Comparison of ENCODE assay signal across 8 mouse cellular contexts in the genomic region with DNA sequence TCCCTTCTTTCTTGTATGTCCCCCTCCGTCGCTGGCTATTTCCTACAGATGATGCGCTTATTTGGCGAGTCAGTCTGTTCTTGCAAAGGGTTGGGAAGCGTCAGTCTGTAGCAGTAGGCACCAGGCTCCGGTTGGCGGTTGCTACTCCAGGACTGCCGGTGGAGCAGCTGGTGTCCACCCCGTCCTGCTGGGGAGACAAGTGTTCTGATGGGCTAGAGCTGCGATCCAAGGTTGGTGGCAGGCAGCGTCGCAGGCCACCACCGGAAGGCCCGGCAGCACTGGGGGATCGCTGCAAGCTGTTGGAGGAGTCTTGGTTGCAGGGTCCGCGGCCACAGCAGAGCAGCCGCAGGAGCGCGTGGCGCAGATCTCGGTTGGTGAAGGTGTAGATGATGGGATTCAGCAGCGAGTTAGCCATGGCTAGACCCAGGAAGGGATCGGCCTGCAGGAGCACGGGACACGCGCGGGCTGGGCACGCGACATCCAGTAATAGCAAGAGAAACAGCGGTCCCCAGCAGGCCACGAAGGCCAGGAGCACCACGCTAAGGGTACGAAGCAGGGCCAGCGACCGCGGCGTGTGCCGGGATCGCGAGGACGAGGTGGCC. TPM values are rescaled to one million over a fixed set of nuclear protein-coding genes. Genes with fewer than 3 reads are reported as not detected.
DNase-seq lines count a peak whose midpoint lies in the region; ATAC-seq and TF ChIP-seq lines count a peak whose summit lies in the region.

No protein-coding gene starts in this region.

- peak in 1 of 2 experiments; percentile 39 for DNase-seq in left cerebral cortex, adult 2 months (ENCODE audit: extremely low spot score in 1 of 2, low spot score in 2 of 2)
- no peak for DNase-seq in left cerebral cortex, postnatal 14 days (ENCODE audit: low spot score in 2 of 2)
- DNase-seq in intestine, embryonic 14.5 days (ENCODE audit: low spot score), result no peak
- DNase-seq in gastrocnemius, postnatal 14 days, result no peak
- DNase-seq in kidney, adult 18-20 months, result no peak

- no peak for ATAC-seq in intestine, embryonic 14.5 days (replicated peaks; ENCODE audit: low FRiP score, low TSS enrichment, low read depth)
- no peak for ATAC-seq in neural tube, embryonic 13.5 days (ENCODE audit: low read depth)
- ATAC-seq in erythroblast, adult 5-6 weeks (replicated peaks; ENCODE audit: low FRiP score, poor library complexity, severe bottlenecking), result no peak

- no peaks in the 10 kb centered on the region for H3K9me3 ChIP-seq in intestine, embryonic 14.5 days (ENCODE audit: control insufficient read depth, low read length)
- no peaks in the 10 kb centered on the region for H3K9me3 ChIP-seq in neural tube, embryonic 13.5 days

- H3K4me3 ChIP-seq in left cerebral cortex, adult 2 months, result peak overlapping the region; percentile 35
- peak overlapping the region; percentile 33 for H3K4me3 ChIP-seq in cortical plate, adult 2 months (ENCODE audit: insufficient read depth, low read length)
- peak overlapping the region; percentile 40 for H3K4me3 ChIP-seq in intestine, embryonic 14.5 days (ENCODE audit: low read depth, low read length)
- peak overlapping the region; percentile 48 for H3K4me3 ChIP-seq in neural tube, embryonic 13.5 days

- no peaks in the 10 kb centered on the region for H3K36me3 ChIP-seq in intestine, embryonic 14.5 days (ENCODE audit: control insufficient read depth, insufficient read depth, low read length)
- no peaks in the 10 kb centered on the region for H3K36me3 ChIP-seq in neural tube, embryonic 13.5 days

- intact Hi-C loops in left cerebral cortex, adult 2 months (cut with DNase I), result loop anchor here (5.0 kb wide), 1 partner anchor 123 kb away; a partner anchor contains a TSS
- intact Hi-C loops in left cerebral cortex, postnatal 14 days (cut with DNase I), result no loop called here
- intact Hi-C loops in gastrocnemius, postnatal 14 days (cut with DNase I; ENCODE audit: low total_unique reads), result no loop called here

- 12% methylated on average over 42 of the region's 42 CpGs for WGBS in intestine, embryonic 14.5 days
- WGBS in neural tube, embryonic 13.5 days, result 5% methylated on average over 42 of the region's 42 CpGs

- peak overlapping the region; percentile 73 for H3K4me2 ChIP-seq in intestine, embryonic 14.5 days (ENCODE audit: low read length)
- peak overlapping the region; percentile 80 for H3K4me2 ChIP-seq in neural tube, embryonic 13.5 days

- peaks cover 60% of the 10 kb centered on the region for H3K27me3 ChIP-seq in intestine, embryonic 14.5 days (replicated peaks; ENCODE audit: control insufficient read depth, insufficient read depth, low read length)
- H3K27me3 ChIP-seq in neural tube, embryonic 13.5 days, result peaks cover 74% of the 10 kb centered on the region

- TF ChIP-seq POLR2A in cortical plate, adult 2 months (IDR thresholded peaks at IDR 0.05; ENCODE audit: extremely low read depth, insufficient read depth, low read length), result no peak

- H3K4me1 ChIP-seq in cortical plate, adult 2 months (ENCODE audit: control insufficient read depth, insufficient read depth, low read length), result no peaks in the 10 kb centered on the region; the same call in 1 of the 2 replicates
- H3K4me1 ChIP-seq in intestine, embryonic 14.5 days (replicated peaks; ENCODE audit: control insufficient read depth, insufficient read depth, low read length), result peaks cover 16% of the 10 kb centered on the region; the same call in 1 of the 2 replicates
- peaks cover 40% of the 10 kb centered on the region for H3K4me1 ChIP-seq in neural tube, embryonic 13.5 days (replicated peaks)

- no peak for TF ChIP-seq CTCF in left cerebral cortex, adult 2 months (IDR thresholded peaks at IDR 0.05)
- no peak for TF ChIP-seq CTCF in cortical plate, adult 2 months (IDR thresholded peaks at IDR 0.05; ENCODE audit: extremely low read depth, insufficient read depth, low read length)

- H3K27ac ChIP-seq in left cerebral cortex, adult 2 months, result peak overlapping the region; percentile 53
- no peak overlapping the region for H3K27ac ChIP-seq in cortical plate, adult 2 months (ENCODE audit: insufficient read depth, low read length)
- H3K27ac ChIP-seq in intestine, embryonic 14.5 days (ENCODE audit: low read depth), result no peak overlapping the region
- H3K27ac ChIP-seq in neural tube, embryonic 13.5 days (replicated peaks), result peak overlapping the region; percentile 68

- no peak overlapping the region; the same call in 1 of the 2 replicates for H3K9ac ChIP-seq in intestine, embryonic 14.5 days (ENCODE audit: low read length)
- H3K9ac ChIP-seq in neural tube, embryonic 13.5 days, result peak overlapping the region; percentile 69

RNA-seq across cellular contexts. Expression of a gene that starts 4.3 kb away (rescaled TPM):
- 1 to 10 TPM; 6.8 to 8.3 TPM for total RNA-seq in left cerebral cortex, adult 2 months (2021)
- total RNA-seq in left cerebral cortex, postnatal 14 days (2021), result 1 to 10 TPM; 3.4 to 5.2 TPM
- 20.8 and 24.3 TPM in 2 replicates for polyA plus RNA-seq in cortical plate, adult 2 months (2012; rRNA removed)
- 0.07 and 0.13 TPM in 2 replicates for polyA plus RNA-seq in intestine, embryonic 14.5 days (2014; fragmentation: Nextera tagmentation; extraction: Ambion mirVana)
- polyA plus RNA-seq in neural tube, embryonic 13.5 days (2015; fragmentation: Nextera tagmentation; extraction: Ambion mirVana), result 3.0 and 3.8 TPM in 2 replicates
- total RNA-seq in erythroblast, adult 5-6 weeks (2015; ENCODE audit: low replicate concordance), result 1.7 TPM in 1 of 2 replicates, not detected in the other
- total RNA-seq in erythroblast, adult 5-6 weeks (2017; ENCODE audit: low replicate concordance), result 1.1 and 3.2 TPM in 2 replicates
- total RNA-seq in gastrocnemius, postnatal 14 days (2021), result under 1 TPM; 0.10 to 0.27 TPM

RNA-seq across cellular contexts. Expression of a gene that starts 4.8 kb away (rescaled TPM):
- total RNA-seq in left cerebral cortex, adult 2 months (2021), result 10 to 100 TPM; 53.0 to 53.7 TPM
- total RNA-seq in left cerebral cortex, postnatal 14 days (2021), result 10 to 100 TPM; 47.2 to 50.5 TPM
- polyA plus RNA-seq in cortical plate, adult 2 months (2012; rRNA removed), result 62.3 and 65.9 TPM in 2 replicates
- 41.0 and 43.0 TPM in 2 replicates for polyA plus RNA-seq in intestine, embryonic 14.5 days (2014; fragmentation: Nextera tagmentation; extraction: Ambion mirVana)
- polyA plus RNA-seq in neural tube, embryonic 13.5 days (2015; fragmentation: Nextera tagmentation; extraction: Ambion mirVana), result 60.9 and 64.4 TPM in 2 replicates
- total RNA-seq in erythroblast, adult 5-6 weeks (2015; ENCODE audit: low replicate concordance), result 4.6 and 6.9 TPM in 2 replicates
- total RNA-seq in erythroblast, adult 5-6 weeks (2017; ENCODE audit: low replicate concordance), result 6.8 and 8.9 TPM in 2 replicates
- 10 to 100 TPM; 53.6 to 55.2 TPM for total RNA-seq in gastrocnemius, postnatal 14 days (2021)

RNA-seq across cellular contexts. Expression of a gene that starts 21.2 kb away (rescaled TPM):
- total RNA-seq in left cerebral cortex, adult 2 months (2021), result 10 to 100 TPM; 45.3 to 49.5 TPM
- 10 to 100 TPM; 35.3 to 37.5 TPM for total RNA-seq in left cerebral cortex, postnatal 14 days (2021)
- 40.3 and 42.7 TPM in 2 replicates for polyA plus RNA-seq in cortical plate, adult 2 months (2012; rRNA removed)
- 42.6 and 45.4 TPM in 2 replicates for polyA plus RNA-seq in intestine, embryonic 14.5 days (2014; fragmentation: Nextera tagmentation; extraction: Ambion mirVana)
- polyA plus RNA-seq in neural tube, embryonic 13.5 days (2015; fragmentation: Nextera tagmentation; extraction: Ambion mirVana), result 55.3 and 56.1 TPM in 2 replicates
- 11.9 TPM in 2 replicates for total RNA-seq in erythroblast, adult 5-6 weeks (2015; ENCODE audit: low replicate concordance)
- 31.9 and 59.8 TPM in 2 replicates for total RNA-seq in erythroblast, adult 5-6 weeks (2017; ENCODE audit: low replicate concordance)
- total RNA-seq in gastrocnemius, postnatal 14 days (2021), result 10 to 100 TPM; 36.2 to 39.6 TPM

RNA-seq across cellular contexts. Expression of a gene that starts 43.8 kb away (rescaled TPM):
- 10 to 100 TPM; 43.3 to 46.1 TPM for total RNA-seq in left cerebral cortex, adult 2 months (2021)
- total RNA-seq in left cerebral cortex, postnatal 14 days (2021), result 10 to 100 TPM; 31.9 to 32.3 TPM
- 42.6 and 47.2 TPM in 2 replicates for polyA plus RNA-seq in cortical plate, adult 2 months (2012; rRNA removed)
- polyA plus RNA-seq in intestine, embryonic 14.5 days (2014; fragmentation: Nextera tagmentation; extraction: Ambion mirVana), result 12.8 TPM in 2 replicates
- polyA plus RNA-seq in neural tube, embryonic 13.5 days (2015; fragmentation: Nextera tagmentation; extraction: Ambion mirVana), result 11.1 and 15.1 TPM in 2 replicates
- total RNA-seq in erythroblast, adult 5-6 weeks (2015; ENCODE audit: low replicate concordance), result 14.0 and 26.7 TPM in 2 replicates
- total RNA-seq in erythroblast, adult 5-6 weeks (2017; ENCODE audit: low replicate concordance), result 16.7 and 22.3 TPM in 2 replicates
- 10 to 100 TPM; 10.5 to 11.9 TPM for total RNA-seq in gastrocnemius, postnatal 14 days (2021)

RNA-seq across cellular contexts. Expression of a gene that starts 47.3 kb away (rescaled TPM):
- total RNA-seq in left cerebral cortex, adult 2 months (2021), result 10 to 100 TPM; 47.9 to 54.6 TPM
- total RNA-seq in left cerebral cortex, postnatal 14 days (2021), result 10 to 100 TPM; 57.5 to 62.9 TPM
- polyA plus RNA-seq in cortical plate, adult 2 months (2012; rRNA removed), result 74.1 and 76.9 TPM in 2 replicates
- 43.7 and 44.8 TPM in 2 replicates for polyA plus RNA-seq in intestine, embryonic 14.5 days (2014; fragmentation: Nextera tagmentation; extraction: Ambion mirVana)
- polyA plus RNA-seq in neural tube, embryonic 13.5 days (2015; fragmentation: Nextera tagmentation; extraction: Ambion mirVana), result 95.5 and 114 TPM in 2 replicates
- total RNA-seq in erythroblast, adult 5-6 weeks (2015; ENCODE audit: low replicate concordance), result 29.4 and 40.1 TPM in 2 replicates
- total RNA-seq in erythroblast, adult 5-6 weeks (2017; ENCODE audit: low replicate concordance), result 15.9 and 25.5 TPM in 2 replicates
- 10 to 100 TPM; 12.0 to 13.2 TPM for total RNA-seq in gastrocnemius, postnatal 14 days (2021)

Comparison
In these comparisons a context has a peak if more than half of its experiments do, and no peak if none do; other contexts are left out.
1. H3K27ac ChIP-seq: peak in left cerebral cortex, adult 2 months (single experiment) and neural tube, embryonic 13.5 days (single experiment); none in cortical plate, adult 2 months (single experiment) and intestine, embryonic 14.5 days (single experiment).
2. RNA of a gene that starts 4.8 kb away (total RNA-seq): 53.6 to 55.2 TPM in gastrocnemius, postnatal 14 days, 53.0 to 53.7 TPM in left cerebral cortex, adult 2 months and 47.2 to 50.5 TPM in left cerebral cortex, postnatal 14 days; 4.6 to 8.9 TPM in erythroblast, adult 5-6 weeks; every median in the first group is over 4 times any median in the second.
3. Peak in every context shown above with its lines, with median percentiles within 50 percentile points of each other: H3K4me3 ChIP-seq.